Comparison of ENCODE assay signal across 8 mouse cellular contexts in genomic region chr3:108856386-108857123, GRCm38 (mm10). TPM values are rescaled to one million over a fixed set of nuclear protein-coding genes. Genes with fewer than 3 reads are reported as not detected.
DNase-seq lines count a peak whose midpoint lies in the region; ATAC-seq and TF ChIP-seq lines count a peak whose summit lies in the region.

No protein-coding gene starts in this region.

- H3K36me3 ChIP-seq in embryonic facial prominence, embryonic 14.5 days (ENCODE audit: control insufficient read depth, insufficient read depth, low read length): no peaks in the 10 kb centered on the region
- H3K36me3 ChIP-seq in liver, embryonic 14.5 days (replicated peaks; ENCODE audit: control insufficient read depth, insufficient read depth, low read depth): no peaks in the 10 kb centered on the region
- no peaks in the 10 kb centered on the region for H3K36me3 ChIP-seq in forebrain, embryonic 16.5 days (ENCODE audit: control insufficient read depth, insufficient read depth)

- no peak for TF ChIP-seq EP300 in liver, embryonic 14.5 days (IDR thresholded peaks at IDR 0.05; ENCODE audit: low read depth)

- peaks cover 20% of the 10 kb centered on the region for H3K4me1 ChIP-seq in embryonic facial prominence, embryonic 14.5 days (ENCODE audit: control insufficient read depth, insufficient read depth, low read length)
- no peaks in the 10 kb centered on the region for H3K4me1 ChIP-seq in liver, embryonic 14.5 days (replicated peaks; ENCODE audit: control insufficient read depth in 2 of 2, insufficient read depth in 2 of 2, low read length in 1 of 2)
- peaks cover 28% of the 10 kb centered on the region for H3K4me1 ChIP-seq in forebrain, embryonic 16.5 days (replicated peaks; ENCODE audit: control insufficient read depth, insufficient read depth, low read length)

- no peaks in the 10 kb centered on the region for H3K27me3 ChIP-seq in embryonic facial prominence, embryonic 14.5 days (replicated peaks; ENCODE audit: control insufficient read depth, insufficient read depth, low read length)
- no peaks in the 10 kb centered on the region for H3K27me3 ChIP-seq in liver, embryonic 14.5 days (ENCODE audit: control insufficient read depth, insufficient read depth, low read length)
- H3K27me3 ChIP-seq in forebrain, embryonic 16.5 days (replicated peaks; ENCODE audit: control insufficient read depth, insufficient read depth, low read length): no peaks in the 10 kb centered on the region

- 40% methylated on average over 8 of the region's 8 CpGs for WGBS in embryonic facial prominence, embryonic 14.5 days
- WGBS in liver, embryonic 14.5 days (ENCODE audit: insufficient replicate concordance): 61% methylated on average over 8 of the region's 8 CpGs
- WGBS in forebrain, embryonic 16.5 days: 46% methylated on average over 8 of the region's 8 CpGs

- no peak for DNase-seq in layer of hippocampus, adult 2 months (ENCODE audit: low spot score in 2 of 2)
- no peak for DNase-seq in layer of hippocampus, adult 9-10 months (ENCODE audit: low spot score)
- peak; percentile 56 for DNase-seq in T-cell, adult 2 months (ENCODE audit: low spot score)
- DNase-seq in embryonic facial prominence, embryonic 14.5 days (ENCODE audit: low spot score): peak; percentile 71
- no peak for DNase-seq in liver, embryonic 14.5 days (ENCODE audit: low read depth in 3 of 3, low spot score in 3 of 3)
- peak; percentile 32 to 42 for DNase-seq in thymus, postnatal 10 days (ENCODE audit: low spot score in 2 of 2)
- DNase-seq in right cerebral cortex, postnatal 14 days: no peak

- no peak overlapping the region for H3K9ac ChIP-seq in embryonic facial prominence, embryonic 14.5 days (ENCODE audit: low read depth, low read length)
- H3K9ac ChIP-seq in liver, embryonic 14.5 days (replicated peaks): no peak overlapping the region
- H3K9ac ChIP-seq in forebrain, embryonic 16.5 days (replicated peaks; ENCODE audit: low read depth, low read length): no peak overlapping the region

- no peak overlapping the region for H3K4me2 ChIP-seq in embryonic facial prominence, embryonic 14.5 days (ENCODE audit: low read depth, low read length)
- H3K4me2 ChIP-seq in liver, embryonic 14.5 days (ENCODE audit: low read depth): no peak overlapping the region
- no peak overlapping the region for H3K4me2 ChIP-seq in forebrain, embryonic 16.5 days (ENCODE audit: low read length)

- TF ChIP-seq CTCF in layer of hippocampus, adult 2 months (conservative IDR thresholded peaks at IDR 0.05): peak; percentile 41; the same call in 1 of the 2 replicates
- peak; percentile 55 for TF ChIP-seq CTCF in liver, embryonic 14.5 days (IDR thresholded peaks at IDR 0.05; ENCODE audit: low read depth)

- peak; percentile 34; the same call in 1 of the 2 replicates for ATAC-seq in embryonic facial prominence, embryonic 14.5 days (ENCODE audit: low read depth)
- ATAC-seq in liver, embryonic 14.5 days (ENCODE audit: insufficient read depth): no peak
- ATAC-seq in forebrain, embryonic 16.5 days: no peak

- H3K27ac ChIP-seq in layer of hippocampus, adult 2 months: peak overlapping the region; percentile 89
- H3K27ac ChIP-seq in embryonic facial prominence, embryonic 14.5 days (replicated peaks; ENCODE audit: low read depth, low read length): no peak overlapping the region
- no peak overlapping the region for H3K27ac ChIP-seq in liver, embryonic 14.5 days
- no peak overlapping the region for H3K27ac ChIP-seq in forebrain, embryonic 16.5 days (ENCODE audit: low read length)

- no peaks in the 10 kb centered on the region for H3K9me3 ChIP-seq in embryonic facial prominence, embryonic 14.5 days (ENCODE audit: control insufficient read depth, low read length)
- no peaks in the 10 kb centered on the region for H3K9me3 ChIP-seq in liver, embryonic 14.5 days (ENCODE audit: control insufficient read depth, low read length)
- H3K9me3 ChIP-seq in forebrain, embryonic 16.5 days (ENCODE audit: control insufficient read depth, low read length): no peaks in the 10 kb centered on the region

- H3K4me3 ChIP-seq in layer of hippocampus, adult 2 months: no peak overlapping the region
- H3K4me3 ChIP-seq in embryonic facial prominence, embryonic 14.5 days (ENCODE audit: low read depth, low read length): no peak overlapping the region
- H3K4me3 ChIP-seq in liver, embryonic 14.5 days (ENCODE audit: insufficient read depth in 1 of 2, low read depth in 2 of 2, low read length in 2 of 2): no peak overlapping the region
- H3K4me3 ChIP-seq in forebrain, embryonic 16.5 days (replicated peaks; ENCODE audit: low read length): no peak overlapping the region

RNA-seq across cellular contexts. Expression of gene Stxbp3, which starts 16.2 kb away (rescaled TPM):
- 10 to 100 TPM; 25.1 to 27.8 TPM for total RNA-seq in layer of hippocampus, adult 2 months (2021)
- 35.3 and 35.7 TPM in 2 replicates for polyA plus RNA-seq in embryonic facial prominence, embryonic 14.5 days (2014; fragmentation: Nextera tagmentation; extraction: Ambion mirVana)
- polyA plus RNA-seq in liver, embryonic 14.5 days (2012; rRNA removed): 5.9 and 11.6 TPM in 2 replicates
- polyA plus RNA-seq in liver, embryonic 14.5 days (2014; fragmentation: Nextera tagmentation; extraction: Ambion mirVana): 16.5 and 18.9 TPM in 2 replicates
- 12.8 and 14.5 TPM in 2 replicates for polyA plus RNA-seq in forebrain, embryonic 16.5 days (2015; fragmentation: Nextera tagmentation; extraction: Ambion mirVana)

RNA-seq across cellular contexts. Expression of gene Fndc7, which starts 33.3 kb away (rescaled TPM):
- under 1 TPM in 1 of 2 experiments, not detected in 1; 0.15 TPM for total RNA-seq in layer of hippocampus, adult 2 months (2021)
- 0.18 and 0.60 TPM in 2 replicates for polyA plus RNA-seq in embryonic facial prominence, embryonic 14.5 days (2014; fragmentation: Nextera tagmentation; extraction: Ambion mirVana)
- polyA plus RNA-seq in liver, embryonic 14.5 days (2012; rRNA removed): not detected in 2 replicates
- polyA plus RNA-seq in liver, embryonic 14.5 days (2014; fragmentation: Nextera tagmentation; extraction: Ambion mirVana): not detected in 2 replicates
- polyA plus RNA-seq in forebrain, embryonic 16.5 days (2015; fragmentation: Nextera tagmentation; extraction: Ambion mirVana): not detected in 2 replicates

RNA-seq across cellular contexts. Expression of gene Prpf38b, which starts 55.0 kb away (rescaled TPM):
- 10 to 100 TPM; 51.9 to 53.1 TPM for total RNA-seq in layer of hippocampus, adult 2 months (2021)
- polyA plus RNA-seq in embryonic facial prominence, embryonic 14.5 days (2014; fragmentation: Nextera tagmentation; extraction: Ambion mirVana): 57.8 and 58.1 TPM in 2 replicates
- polyA plus RNA-seq in liver, embryonic 14.5 days (2012; rRNA removed): 29.5 and 47.5 TPM in 2 replicates
- 20.2 and 22.4 TPM in 2 replicates for polyA plus RNA-seq in liver, embryonic 14.5 days (2014; fragmentation: Nextera tagmentation; extraction: Ambion mirVana)
- polyA plus RNA-seq in forebrain, embryonic 16.5 days (2015; fragmentation: Nextera tagmentation; extraction: Ambion mirVana): 59.0 and 66.5 TPM in 2 replicates

Comparison
In these comparisons a context has a peak if more than half of its experiments do, and no peak if none do; other contexts are left out.
1. DNase-seq: peak in T-cell, adult 2 months (single experiment), embryonic facial prominence, embryonic 14.5 days (single experiment) and thymus, postnatal 10 days (2 of 2); none in layer of hippocampus, adult 2 months (0 of 2), layer of hippocampus, adult 9-10 months (single experiment), liver, embryonic 14.5 days (0 of 3) and right cerebral cortex, postnatal 14 days (single experiment).